Mouse (Mus musculus) liver, postnatal 0 days (tissue): ENCODE data around the gene Olfr826.
"Not testable (repeated sequence)": the region's sequence is repeated elsewhere in the genome, so short reads cannot be mapped to it uniquely, and the experiment has no call there.

Experiments used
- CTCF ChIP-seq: sonication (generic); IDR thresholded peaks from 2 replicates; pipeline ENCODE4 v1.5.1; 2016; ENCODE audit warnings: antibody characterized with exemption, low read depth
- EP300 ChIP-seq: IDR thresholded peaks from 2 replicates; pipeline ENCODE4 v1.6.1; 2016; ENCODE audit warnings: antibody characterized with exemption, low read depth, mild to moderate bottlenecking

DNA sequence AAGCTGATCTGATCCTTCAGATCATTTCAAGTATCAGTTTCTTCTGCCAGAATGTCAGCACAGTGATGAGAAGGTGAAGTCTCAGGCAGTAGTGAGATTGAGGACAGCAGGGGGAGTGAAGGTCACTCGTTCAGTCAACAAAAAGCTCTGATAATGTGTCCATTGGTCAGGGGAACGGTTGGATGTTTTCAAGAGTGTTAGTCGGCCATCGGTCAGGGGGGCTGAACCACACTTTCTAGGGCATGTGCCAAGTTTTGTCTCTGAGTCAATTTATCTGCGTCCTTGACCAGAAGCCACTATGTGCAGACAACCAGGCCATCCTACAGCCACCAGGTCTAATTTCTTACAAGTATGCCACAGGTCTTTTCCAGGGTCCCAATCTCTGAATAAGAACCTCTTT lies 41.5 kb downstream of the Olfr826 start:
- TF ChIP-seq EP300, CTCF: not testable (repeated sequence)
